Mouse (Mus musculus): ENCODE data around the gene Tmem132e.

Tmem132e gene

GRCm38 (mm10) chr11:82388371-82389313, at the start of gene Tmem132e:
Gene Tmem132e (plus strand): TSS chr11:82388900.
- DNase-seq: peak; percentile 27

GRCm38 (mm10) chr11:82339921-82340401, 48.7 kb upstream of the Tmem132e start:
- peak; percentile 47 for DNase-seq

DNA sequence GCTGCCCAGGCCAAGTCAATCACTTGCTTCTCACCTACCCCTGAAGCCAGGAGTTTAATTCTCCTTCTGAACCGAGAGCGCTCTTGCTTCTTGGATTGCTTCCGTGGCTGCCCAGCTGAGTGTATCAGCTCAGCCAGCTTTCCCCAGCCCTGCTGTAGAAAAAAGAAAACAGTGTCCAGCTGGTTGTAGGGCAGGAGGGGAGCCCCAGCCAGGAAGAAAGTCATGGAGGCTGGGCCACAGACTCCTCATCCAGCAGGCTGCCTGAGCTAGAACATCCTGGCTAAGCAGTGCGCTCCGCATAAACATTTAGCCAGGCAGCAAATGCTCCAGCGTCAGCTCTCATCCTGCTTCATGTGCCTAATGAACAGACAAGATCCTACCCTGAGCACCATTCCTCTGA, 48.3 kb upstream of the Tmem132e start:
- DNase-seq: peak; percentile 8

- DNase-seq: no peak
Measured at GRCm38 (mm10) chr11:82340900-82341299, 47.8 kb upstream of the Tmem132e start.

GRCm38 (mm10) chr11:82351039-82351438, 37.7 kb upstream of the Tmem132e start:
- no peak for DNase-seq

GRCm38 (mm10) chr11:82370151-82370550, 18.5 kb upstream of the Tmem132e start:
- DNase-seq: no peak

- DNase-seq: peak; percentile 69
Measured at GRCm38 (mm10) chr11:82371577-82371976, 17.1 kb upstream of the Tmem132e start.

DNA sequence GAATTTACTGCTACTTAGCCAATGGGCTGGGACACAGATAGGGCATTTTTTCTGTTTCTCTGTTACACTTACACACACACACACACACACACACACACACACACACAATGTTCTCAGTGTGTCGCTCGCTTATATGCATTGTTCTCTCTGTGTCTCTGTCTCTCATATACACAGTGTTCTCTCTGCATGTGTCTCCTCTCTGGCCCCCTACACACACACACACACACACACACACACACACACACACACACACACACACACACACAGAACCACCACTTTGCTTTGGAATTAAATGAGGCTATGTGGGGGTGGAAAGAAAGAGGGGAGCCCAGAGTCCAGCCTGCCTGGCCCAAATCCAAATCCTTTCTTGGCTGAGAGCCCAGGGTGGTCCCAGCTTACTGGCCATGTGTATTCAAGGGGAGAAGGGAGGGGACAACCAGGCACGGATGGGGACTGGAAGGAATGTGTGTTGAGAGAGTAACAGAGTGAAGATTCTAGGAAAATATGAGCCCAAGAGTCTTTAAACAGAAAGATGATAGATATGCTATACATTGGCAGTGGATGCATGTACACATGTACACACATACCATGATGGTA, 8.0 kb upstream of the Tmem132e start:
- peak; percentile 17 for DNase-seq

DNA sequence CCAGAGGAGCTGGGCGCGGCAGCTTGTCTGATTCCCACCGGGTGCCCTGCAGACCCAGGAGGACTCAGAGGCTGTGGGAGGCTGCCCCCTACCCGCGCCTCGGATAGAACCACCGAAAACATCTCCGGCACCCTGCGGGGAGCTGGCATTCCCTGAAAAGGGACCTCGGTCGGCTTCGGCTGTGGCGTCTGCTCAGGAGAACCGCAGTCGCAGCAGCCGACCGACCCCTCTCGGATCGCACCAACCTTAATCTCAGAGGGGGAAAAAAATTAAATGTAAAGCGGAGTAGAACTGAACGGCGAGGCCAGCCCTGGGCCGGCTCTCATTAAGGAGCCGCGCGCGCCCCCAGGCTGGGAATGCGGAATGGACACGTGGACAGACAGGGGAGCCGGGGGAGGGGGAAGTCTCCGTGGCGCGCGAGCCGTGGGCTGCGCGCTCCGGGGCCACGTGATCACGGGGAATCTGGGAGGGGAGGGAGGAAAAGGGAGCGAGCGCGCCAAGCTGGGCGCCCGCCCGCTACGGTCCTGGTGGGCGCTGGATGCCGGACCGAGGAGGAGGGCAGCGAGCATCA, 1.6 kb upstream of the Tmem132e start:
- DNase-seq: peak; percentile 55

DNA sequence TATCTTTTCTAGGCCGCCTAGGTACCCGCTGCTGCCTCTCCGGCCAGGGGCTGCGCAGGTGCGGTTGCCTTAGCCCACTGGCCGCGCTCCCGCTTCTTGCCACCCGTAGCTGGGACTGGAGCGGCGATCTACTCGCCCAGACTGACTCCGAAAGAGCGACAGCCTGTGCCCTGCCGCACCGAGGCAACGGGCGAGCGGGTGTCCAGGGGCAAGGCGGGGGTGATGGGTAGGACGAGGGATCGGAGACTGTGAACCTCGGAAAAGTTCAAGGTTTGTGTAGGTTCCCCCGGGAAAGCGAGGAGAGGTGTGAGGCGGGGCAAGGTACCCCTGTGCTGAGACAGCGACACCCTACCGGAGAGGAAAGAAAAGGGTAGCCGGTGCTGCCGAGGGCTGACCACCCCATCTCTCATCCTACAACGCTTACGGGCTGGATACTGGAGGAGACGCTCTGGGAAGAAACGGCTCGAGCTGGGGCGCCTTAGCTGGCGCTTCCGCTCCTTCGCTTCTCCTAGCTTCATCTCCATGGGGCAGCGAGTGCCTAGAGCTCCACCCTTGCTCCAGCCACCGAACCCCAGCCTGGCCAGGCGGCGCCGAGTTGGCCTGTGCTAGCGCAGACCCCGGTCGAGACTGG, 874 bp upstream of the Tmem132e start:
- DNase-seq: peak; percentile 22

DNA sequence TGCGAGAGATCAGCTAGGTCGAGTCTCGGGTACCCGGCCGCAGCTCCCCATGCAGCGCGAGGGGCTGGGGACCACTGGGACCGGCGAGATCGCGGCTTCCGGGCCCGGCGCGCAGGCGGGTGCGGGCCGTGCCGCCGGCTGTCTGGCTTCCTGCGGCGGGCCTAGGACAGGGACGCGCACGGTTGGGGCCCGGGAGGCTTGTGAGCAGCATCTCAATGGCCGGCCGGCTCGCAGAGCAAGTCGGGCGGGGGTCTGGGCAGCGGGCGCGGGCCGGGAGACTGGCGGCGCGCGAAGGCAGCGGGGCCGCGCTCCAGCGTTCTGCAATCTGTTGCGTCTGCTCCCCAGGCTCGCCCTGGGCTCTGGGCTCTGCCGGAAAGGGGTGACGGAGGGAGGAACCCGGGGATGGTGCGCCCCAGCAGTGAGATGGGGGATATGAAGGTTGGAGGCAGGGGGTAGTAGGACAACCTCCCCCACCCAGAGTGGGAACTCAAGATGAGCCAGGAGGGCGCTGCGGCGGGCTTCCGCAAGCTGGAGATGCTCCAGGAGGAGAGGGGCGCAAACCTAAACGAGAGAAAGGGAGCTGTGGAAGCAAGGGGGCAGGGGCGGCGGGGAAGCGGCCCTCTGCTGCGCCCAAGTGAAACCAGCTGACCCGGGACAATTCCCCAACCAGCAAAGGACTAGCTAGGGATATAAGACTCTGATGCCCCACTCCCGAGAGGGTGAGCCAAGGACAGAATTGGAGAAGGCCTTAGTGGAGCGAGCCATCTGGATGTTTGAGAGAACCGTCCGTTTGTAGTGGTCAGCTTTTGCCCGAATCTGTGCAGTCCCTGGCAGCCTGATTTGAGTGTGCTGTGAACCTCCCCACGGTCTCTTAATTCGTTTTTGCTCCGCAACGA, 944 bp downstream of the Tmem132e start:
- DNase-seq: peak; percentile 38

DNA sequence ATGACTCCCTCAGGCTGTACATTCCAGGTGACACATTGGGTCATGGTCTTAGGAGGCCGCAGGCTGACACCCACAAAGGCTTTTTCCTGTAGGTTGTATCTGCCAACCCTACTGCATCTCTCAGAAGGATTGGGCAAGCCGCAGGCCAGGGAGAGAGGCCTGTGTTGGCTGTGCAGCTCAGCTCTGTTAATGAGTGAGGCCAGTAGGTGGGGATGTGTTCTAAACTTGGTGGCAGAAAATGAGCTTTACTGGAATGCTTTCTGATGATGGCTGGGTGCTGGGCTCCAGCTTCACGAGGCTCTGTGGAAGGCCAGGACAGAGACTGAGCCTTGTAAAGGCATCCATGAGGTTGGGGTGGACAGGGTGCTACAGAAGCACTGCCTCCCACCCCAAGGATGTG, 3.6 kb downstream of the Tmem132e start:
- no peak for DNase-seq

- DNase-seq: peak; percentile 65
Measured at GRCm38 (mm10) chr11:82399621-82400020, 10.9 kb downstream of the Tmem132e start.

DNA sequence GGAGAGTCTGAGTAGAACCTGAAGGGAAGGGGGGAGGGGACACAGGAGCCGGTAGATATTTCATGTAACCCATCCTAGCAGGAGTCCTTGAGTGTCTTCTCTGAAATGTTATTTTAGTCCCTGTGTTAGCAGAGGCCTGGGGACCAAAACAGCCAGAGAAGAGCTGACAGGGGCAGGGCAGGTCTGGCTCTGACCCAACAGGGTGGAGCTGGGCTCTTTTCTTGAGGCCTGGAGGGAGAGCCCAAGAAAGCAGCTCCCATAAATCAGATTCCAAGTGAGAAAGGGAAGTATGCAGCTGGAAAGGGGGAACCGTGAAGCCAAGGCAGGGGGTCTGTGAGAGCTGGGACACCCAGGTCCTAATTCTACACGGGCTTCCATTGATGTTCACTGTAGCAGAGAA, 16.9 kb downstream of the Tmem132e start:
- DNase-seq: peak; percentile 67

- DNase-seq: peak; percentile 81
Measured at GRCm38 (mm10) chr11:82406358-82407221, 17.9 kb downstream of the Tmem132e start.

- DNase-seq: no peak
Measured at GRCm38 (mm10) chr11:82412496-82412895, 23.8 kb downstream of the Tmem132e start.

DNA sequence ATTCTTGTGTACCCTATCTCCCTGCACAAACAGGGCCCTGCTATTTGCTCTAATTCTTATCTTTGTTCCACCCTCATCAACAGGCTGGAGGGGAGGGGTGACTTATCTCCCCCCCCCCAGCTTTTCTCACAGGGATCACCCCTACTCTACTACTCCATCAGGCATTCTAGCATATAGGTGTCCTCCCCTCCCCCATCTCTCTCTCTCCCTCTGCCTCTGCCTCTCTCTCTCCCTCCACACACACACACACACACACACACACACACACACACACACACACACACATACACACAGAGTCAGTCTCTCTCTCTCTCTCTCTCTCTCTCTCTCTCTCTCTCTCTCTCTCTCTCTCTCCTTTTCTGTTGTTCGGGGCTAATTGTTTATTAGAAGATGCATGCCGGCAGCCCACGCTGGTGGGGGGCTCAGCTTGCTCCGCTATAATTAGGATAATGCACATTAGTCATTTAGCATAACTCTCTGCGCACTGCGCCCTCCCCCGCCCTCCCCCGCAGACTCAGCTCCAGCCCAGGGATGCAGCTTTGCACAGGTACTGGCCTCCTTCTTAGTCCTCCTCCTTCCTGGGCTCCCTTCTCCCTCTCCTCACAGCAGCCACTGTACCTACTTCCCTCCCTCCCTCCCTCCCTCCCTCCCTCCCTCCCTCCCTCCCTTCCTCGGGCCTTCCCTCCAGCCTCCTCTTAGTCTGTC, 29.8 kb downstream of the Tmem132e start:
- DNase-seq: no peak

DNA sequence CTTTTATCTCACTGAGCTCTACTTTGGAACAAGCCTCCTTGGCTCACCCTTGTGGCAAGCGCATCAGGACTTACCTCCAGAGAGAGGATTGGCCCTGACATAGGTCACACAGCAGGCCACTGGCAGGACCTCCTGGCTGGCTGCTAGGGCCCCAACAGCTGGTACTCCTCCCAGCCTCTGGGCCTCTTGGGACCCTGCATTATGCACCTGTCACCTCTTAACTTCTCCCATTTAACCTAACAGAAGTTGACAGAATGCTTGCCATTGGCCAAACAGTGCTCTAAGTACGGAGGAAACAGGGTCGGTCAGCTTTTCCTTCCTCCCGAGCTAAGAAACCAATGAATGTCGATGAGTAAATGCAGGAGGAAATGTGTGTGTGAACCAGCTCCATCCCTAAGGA, 33.2 kb downstream of the Tmem132e start:
- DNase-seq: no peak

DNA sequence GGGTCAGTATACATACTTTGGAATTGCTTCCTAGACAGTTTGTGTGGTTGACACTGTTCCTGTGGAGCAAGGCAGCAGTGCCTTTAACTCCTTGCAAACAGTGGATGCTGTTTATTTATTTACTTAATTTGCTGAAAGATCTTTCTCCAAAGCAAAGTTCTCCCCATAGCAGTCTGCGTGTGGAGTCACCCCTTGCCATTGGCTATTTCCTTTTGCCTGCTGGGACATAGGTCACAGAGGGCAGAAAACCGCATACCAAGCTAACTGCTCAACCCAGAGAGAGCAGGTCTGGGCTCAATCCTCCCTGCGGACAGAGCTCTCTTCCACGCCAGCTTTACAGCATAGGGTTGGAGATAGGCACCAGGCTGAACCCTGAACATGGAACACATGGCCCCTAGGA, 34.8 kb downstream of the Tmem132e start:
- DNase-seq: no peak

- no peak for DNase-seq
Measured at GRCm38 (mm10) chr11:82428801-82429200, 40.1 kb downstream of the Tmem132e start.
